Mouse (Mus musculus): ENCODE results near the gene Ephx1.
"Not testable (repeated sequence)": the region's sequence is repeated elsewhere in the genome, so short reads cannot be mapped to it uniquely, and the experiment has no call there.

Ephx1 gene

GRCm38 (mm10) chr1:181020756-181021487, at the start of gene Ephx1:
Gene Ephx1, minus strand, starts transcription at chr1:181020904.
- DNase-seq (ENCODE audit: low spot score) = no peak

- DNase-seq (ENCODE audit: low spot score) = peak; percentile 6
These were observed 49.0 kb upstream of the Ephx1 start for GRCm38 (mm10) chr1:181069671-181070070.

DNA sequence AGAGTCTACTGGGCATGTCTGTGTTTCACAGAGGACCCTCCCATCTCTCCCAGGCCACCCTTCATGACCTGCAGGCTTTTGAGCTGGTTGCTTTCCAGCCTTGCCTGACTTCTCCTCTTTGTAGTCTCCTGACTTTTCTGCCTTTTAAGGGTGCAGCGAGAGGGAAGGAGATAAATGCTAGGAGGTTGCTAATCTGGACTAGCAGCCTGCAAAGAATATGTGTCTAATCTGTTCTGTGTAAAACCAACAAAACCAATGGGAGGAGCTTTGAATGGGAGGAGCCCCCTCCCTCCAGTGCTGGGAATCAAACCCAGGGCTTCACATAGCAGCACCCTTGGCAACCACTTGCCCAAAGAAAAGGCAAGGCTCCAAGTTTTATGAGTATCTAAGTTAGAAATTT, 47.6 kb upstream of the Ephx1 start:
- DNase-seq (ENCODE audit: low spot score) = no peak

- DNase-seq (ENCODE audit: low spot score) = peak; percentile 40
These were observed 43.9 kb upstream of the Ephx1 start for GRCm38 (mm10) chr1:181064648-181065047.

DNA sequence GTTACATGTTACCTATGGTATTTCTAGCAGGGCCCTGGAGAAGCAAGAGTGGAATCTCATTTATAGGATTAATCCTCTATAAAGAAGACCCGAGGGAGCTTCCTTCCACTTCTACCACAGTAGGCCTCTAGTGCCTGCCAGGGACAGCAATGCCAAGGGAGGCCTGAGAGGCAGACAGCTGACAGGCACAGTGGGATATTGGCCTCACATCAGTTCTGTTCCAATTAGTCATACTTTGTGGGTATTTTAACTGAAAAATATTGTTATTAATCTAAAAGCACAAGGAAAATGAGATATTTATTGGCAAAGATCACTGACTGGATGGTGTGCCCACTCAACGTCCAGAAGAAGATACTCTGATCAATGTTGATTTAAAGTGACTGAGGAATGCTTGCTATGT, 43.3 kb upstream of the Ephx1 start:
- DNase-seq (ENCODE audit: low spot score) = no peak

DNA sequence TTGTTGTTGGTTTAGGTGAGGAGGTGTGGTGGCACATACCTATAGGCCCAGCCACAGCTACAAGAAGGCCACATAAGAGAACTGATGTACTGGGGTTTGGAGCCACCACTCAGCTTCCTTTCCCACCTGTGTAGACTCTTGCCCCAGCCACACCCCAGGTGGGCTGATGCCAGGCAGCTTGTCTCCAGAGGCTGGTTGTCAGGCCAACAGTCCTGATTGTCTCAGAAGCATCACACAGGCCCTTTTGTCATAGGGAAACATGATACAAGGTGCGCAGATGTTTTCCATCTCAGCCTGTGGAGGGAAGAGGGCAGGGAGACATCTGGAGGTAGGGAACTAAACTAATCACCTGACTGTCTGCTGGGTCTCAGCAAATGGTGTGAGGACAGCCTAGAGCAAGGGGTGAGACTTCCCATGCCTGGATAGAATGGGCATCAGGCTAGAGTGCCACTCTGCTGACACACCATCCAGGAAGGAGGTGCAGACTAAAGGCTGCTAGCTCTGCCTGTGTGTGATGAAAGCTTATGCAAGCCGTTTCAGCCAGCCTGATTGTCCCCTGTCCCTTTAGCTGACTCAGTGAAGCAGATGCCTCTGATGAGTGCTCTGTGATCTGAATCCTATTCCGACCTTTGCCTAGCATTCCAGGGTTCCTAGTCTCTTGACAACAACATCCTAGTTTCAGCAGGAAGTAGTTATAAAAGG, 41.2 kb upstream of the Ephx1 start:
- no peak for DNase-seq (ENCODE audit: low spot score)

DNA sequence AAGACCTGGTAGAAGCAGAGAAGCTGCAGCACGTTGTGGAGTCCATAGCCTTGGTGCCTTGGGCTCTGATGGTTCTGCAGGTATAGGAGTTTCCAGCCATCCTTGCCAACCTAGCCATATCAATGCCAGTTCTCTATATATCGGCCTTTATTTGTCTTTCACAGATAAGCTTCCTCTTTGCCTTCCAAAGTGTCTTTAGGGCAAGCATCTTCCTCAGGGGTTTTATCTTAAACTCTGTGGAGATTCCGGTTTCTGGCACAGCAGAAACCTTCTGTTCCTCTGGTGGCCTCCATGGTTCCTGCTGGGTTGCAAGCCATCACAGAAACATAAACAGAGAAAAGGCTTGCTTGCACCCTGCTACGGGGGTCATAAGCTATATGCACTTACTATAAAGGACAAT, 32.2 kb upstream of the Ephx1 start:
- no peak for DNase-seq (ENCODE audit: low spot score)

GRCm38 (mm10) chr1:181050937-181051336, 30.2 kb upstream of the Ephx1 start, which contains the start of gene 9130409I23Rik:
Gene 9130409I23Rik, plus strand, starts transcription at chr1:181051237.
- DNase-seq (ENCODE audit: low spot score) = no peak

DNA sequence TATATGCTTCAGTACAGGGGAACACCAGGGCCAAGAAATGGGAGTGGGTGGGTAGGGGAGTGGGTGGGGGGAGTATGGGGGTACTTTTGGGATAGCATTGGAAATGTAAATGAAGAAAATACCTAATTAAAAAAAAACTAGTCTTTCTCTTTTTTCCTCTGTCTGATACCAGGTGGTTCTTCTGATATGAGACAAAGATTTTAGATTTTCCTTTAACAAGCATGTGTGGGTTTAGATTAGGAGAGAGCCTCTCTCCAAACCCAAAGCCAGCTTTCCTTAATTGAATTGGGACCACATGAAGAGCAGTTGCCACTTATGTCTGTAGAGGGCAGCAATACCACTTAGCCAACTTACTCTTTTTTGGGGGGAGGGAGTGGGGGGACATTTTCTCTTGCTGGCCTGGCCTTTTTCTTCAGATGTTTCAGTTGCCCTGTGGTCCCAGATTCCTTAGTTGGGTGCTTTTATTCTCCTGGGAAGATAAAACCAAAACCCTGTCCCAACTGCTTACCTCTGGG, 28.7 kb upstream of the Ephx1 start:
- no peak for DNase-seq (ENCODE audit: low spot score)

GRCm38 (mm10) chr1:181047520-181047919, 26.8 kb upstream of the Ephx1 start:
- DNase-seq (ENCODE audit: low spot score) = no peak

GRCm38 (mm10) chr1:181039652-181040051, 18.9 kb upstream of the Ephx1 start:
- no peak for DNase-seq (ENCODE audit: low spot score)

GRCm38 (mm10) chr1:181037623-181038022, 16.9 kb upstream of the Ephx1 start:
- no peak for DNase-seq (ENCODE audit: low spot score)

GRCm38 (mm10) chr1:181035015-181035778, 14.5 kb upstream of the Ephx1 start:
- DNase-seq (ENCODE audit: low spot score) = not testable (repeated sequence)

DNA sequence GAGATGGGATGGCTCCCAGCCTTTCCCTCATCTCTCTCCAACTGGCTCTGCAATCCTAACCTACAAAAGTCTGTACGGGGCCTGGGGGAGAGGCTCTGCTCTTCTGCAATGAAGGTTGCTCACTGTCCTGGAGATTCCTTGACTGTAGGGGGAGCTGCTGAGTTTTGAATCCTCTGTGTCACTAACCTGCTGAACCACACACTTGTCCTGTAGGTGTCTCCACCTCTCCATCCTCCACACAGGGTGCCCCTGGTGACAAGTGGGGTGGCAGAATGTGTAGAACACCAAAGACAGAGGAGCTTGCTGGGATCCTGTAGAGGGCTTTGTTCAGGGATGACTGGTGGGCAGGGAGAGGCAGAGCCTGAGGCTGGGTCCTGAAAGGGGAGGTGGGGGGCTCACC, 1.6 kb upstream of the Ephx1 start:
- DNase-seq (ENCODE audit: low spot score) = peak; percentile 75

GRCm38 (mm10) chr1:181021488-181021865, 773 bp upstream of the Ephx1 start:
- DNase-seq (ENCODE audit: low spot score) = no peak

- DNase-seq (ENCODE audit: low spot score) = no peak
These were observed 2.7 kb downstream of the Ephx1 start for GRCm38 (mm10) chr1:181017890-181018420.

GRCm38 (mm10) chr1:181017212-181017711, 3.4 kb downstream of the Ephx1 start:
- peak; percentile 84 for DNase-seq (ENCODE audit: low spot score)

- peak; percentile 82 for DNase-seq (ENCODE audit: low spot score)
These were observed 4.1 kb downstream of the Ephx1 start for GRCm38 (mm10) chr1:181016532-181017131.

DNA sequence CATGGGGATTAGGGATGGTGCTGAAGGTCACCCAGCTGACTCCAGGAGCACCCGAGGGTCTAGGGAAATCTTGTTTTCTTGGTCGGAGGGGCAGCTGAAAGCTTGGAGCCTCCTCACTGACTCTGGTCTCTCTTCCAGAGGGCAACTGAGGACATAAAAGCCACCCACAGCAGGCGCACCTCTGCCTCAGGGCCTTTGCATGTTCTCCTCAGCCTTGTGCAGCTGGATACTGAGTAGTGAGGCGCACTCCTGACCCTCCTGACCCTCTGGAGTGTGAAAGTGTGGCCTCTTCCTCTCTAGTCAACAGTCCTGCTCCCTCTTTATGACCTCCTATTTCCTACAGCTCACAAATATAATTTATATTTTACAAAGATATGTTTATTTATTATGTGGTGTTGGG, 4.7 kb downstream of the Ephx1 start:
- DNase-seq (ENCODE audit: low spot score) = no peak

GRCm38 (mm10) chr1:181015558-181015957, 5.1 kb downstream of the Ephx1 start:
- DNase-seq (ENCODE audit: low spot score) = peak; percentile 87

DNA sequence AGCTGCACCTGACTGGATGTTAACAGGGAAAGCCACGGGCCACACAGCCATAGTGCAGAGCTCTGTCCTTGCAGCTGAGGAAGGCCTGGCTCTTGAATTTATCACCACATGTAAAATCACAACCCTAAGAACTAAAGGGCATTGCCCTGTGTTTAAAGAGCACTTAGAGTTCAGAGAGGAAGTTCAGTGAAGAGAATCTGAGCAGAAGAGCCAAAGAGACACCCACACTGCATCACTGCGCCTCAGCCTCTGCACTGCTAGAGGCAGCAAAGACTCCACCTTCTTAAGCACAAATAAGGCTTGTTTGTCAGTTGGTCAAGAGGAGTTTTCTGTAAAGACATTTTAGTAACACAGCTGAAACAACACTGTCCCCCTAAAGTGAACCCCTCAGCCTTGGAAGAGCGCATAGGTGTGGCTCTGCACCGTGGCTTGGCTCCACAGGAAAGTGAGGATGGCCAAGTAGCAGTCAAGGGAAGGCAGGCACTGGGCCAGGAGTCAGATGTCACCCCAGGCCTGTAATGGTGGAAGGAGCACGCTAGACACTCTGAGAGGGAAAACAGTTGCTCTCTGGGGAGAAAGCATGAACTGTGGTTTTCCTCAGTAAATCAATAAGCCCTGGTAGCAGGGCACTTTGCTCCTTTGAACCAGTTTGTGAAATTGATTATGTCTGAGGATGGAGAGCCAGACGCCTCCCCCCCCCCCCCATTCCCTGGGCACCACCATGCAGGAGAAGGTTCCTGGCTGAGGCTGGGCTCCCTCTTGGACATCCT, 5.8 kb downstream of the Ephx1 start:
- DNase-seq (ENCODE audit: low spot score) = peak; percentile 62
